Mouse (Mus musculus) brain, embryonic 18.5 days (tissue): Measurements from ENCODE around the gene Fxyd7.

Source experiments
- DNase-seq: peaks from one replicate; pipeline ENCODE4 v3.0.0-alpha.2; 2012; ENCODE audit warnings: low read depth, low spot score

Gene Fxyd7

GRCm38 (mm10) chr7:31051321-31052021, at the start of gene Fxyd7:
Gene Fxyd7 (minus strand): TSS chr7:31051467.
- DNase-seq = no peak

GRCm38 (mm10) chr7:31100786-31101185, 49.5 kb upstream of the Fxyd7 start:
- no peak for DNase-seq

GRCm38 (mm10) chr7:31099612-31099982, 48.3 kb upstream of the Fxyd7 start:
- DNase-seq = no peak

GRCm38 (mm10) chr7:31098697-31099611, 47.7 kb upstream of the Fxyd7 start:
- no peak for DNase-seq

- DNase-seq = peak; percentile 74
Observed at GRCm38 (mm10) chr7:31097583-31098248, 46.4 kb upstream of the Fxyd7 start.

- no peak for DNase-seq
Observed at GRCm38 (mm10) chr7:31096892-31097564, 45.8 kb upstream of the Fxyd7 start.

GRCm38 (mm10) chr7:31094774-31095501, 43.7 kb upstream of the Fxyd7 start:
- DNase-seq = no peak

GRCm38 (mm10) chr7:31089721-31090120, 38.5 kb upstream of the Fxyd7 start:
- no peak for DNase-seq

GRCm38 (mm10) chr7:31088206-31088605, 36.9 kb upstream of the Fxyd7 start:
- DNase-seq = no peak

GRCm38 (mm10) chr7:31087262-31087661, 36.0 kb upstream of the Fxyd7 start:
- no peak for DNase-seq

- DNase-seq = no peak
Observed at GRCm38 (mm10) chr7:31086175-31086755, 35.0 kb upstream of the Fxyd7 start.

- no peak for DNase-seq
Observed at GRCm38 (mm10) chr7:31085171-31085570, 33.9 kb upstream of the Fxyd7 start.

- no peak for DNase-seq
Observed at GRCm38 (mm10) chr7:31084140-31084539, 32.9 kb upstream of the Fxyd7 start.

- DNase-seq = no peak
Observed at GRCm38 (mm10) chr7:31082831-31083588, 31.7 kb upstream of the Fxyd7 start.

GRCm38 (mm10) chr7:31082106-31082505, 30.8 kb upstream of the Fxyd7 start:
- no peak for DNase-seq

- DNase-seq = no peak
Observed at GRCm38 (mm10) chr7:31081106-31081505, 29.8 kb upstream of the Fxyd7 start.

GRCm38 (mm10) chr7:31080611-31081010, 29.3 kb upstream of the Fxyd7 start:
- no peak for DNase-seq

GRCm38 (mm10) chr7:31079670-31080069, 28.4 kb upstream of the Fxyd7 start:
- DNase-seq = no peak

- DNase-seq = no peak
Observed at GRCm38 (mm10) chr7:31077885-31078445, 26.7 kb upstream of the Fxyd7 start.

- DNase-seq = no peak
Observed at GRCm38 (mm10) chr7:31077470-31077869, 26.2 kb upstream of the Fxyd7 start.
